Mouse (Mus musculus) liver, postnatal 0 days (tissue): ENCODE results near the gene Ugt1a7c. TPM values are rescaled to one million over a fixed set of nuclear protein-coding genes. Genes with fewer than 3 reads are reported as not detected.

Experiments used
- ATAC-seq: fragments of 200-750 bp; cut with Nextera tagmentation; 2 replicates; pipeline ENCODE4 v1.8.0; 2017; ENCODE audit warnings: mild to moderate bottlenecking, moderate library complexity
- DNase-seq: peaks from one replicate; pipeline ENCODE4 v3.0.0-alpha.2; 2016
- H3K27ac ChIP-seq: fragments of 300-500 bp; sonication (generic); 2 replicates; pipeline ENCODE4 v1.5.1; 2014; ENCODE audit warnings: antibody characterized with exemption, moderate library complexity, mild to moderate bottlenecking, low read depth
- H3K27me3 ChIP-seq: fragments of 300-500 bp; sonication (generic); 2 replicates; pipeline ENCODE4 v1.6.1; 2014; ENCODE audit warnings: low read length, control low read depth, mixed read lengths; ENCODE audit not compliant: insufficient read depth
- H3K36me3 ChIP-seq: fragments of 300-500 bp; sonication (generic); replicated peaks from 2 replicates; pipeline ENCODE4 v1.6.1; 2014; ENCODE audit warnings: mild to moderate bottlenecking, control low read depth, low read length, moderate library complexity, mixed read lengths; ENCODE audit not compliant: insufficient read depth
- H3K4me1 ChIP-seq: fragments of 300-500 bp; sonication (generic); 2 replicates; pipeline ENCODE4 v1.6.1; 2014; ENCODE audit warnings: antibody characterized with exemption, mild to moderate bottlenecking, control low read depth; ENCODE audit not compliant: insufficient read depth
- H3K4me2 ChIP-seq: fragments of 300-500 bp; sonication (generic); 2 replicates; pipeline ENCODE4 v1.6.1; 2014; ENCODE audit warnings: low read depth, mild to moderate bottlenecking, low read length, moderate library complexity, mixed read lengths
- H3K4me3 ChIP-seq: fragments of 300-500 bp; sonication (generic); 2 replicates; pipeline ENCODE4 v1.5.1; 2014; ENCODE audit warnings: low read depth, low read length
- H3K9ac ChIP-seq: fragments of 300-500 bp; sonication (generic); replicated peaks from 2 replicates; pipeline ENCODE4 v1.6.1; 2014; ENCODE audit warnings: mild to moderate bottlenecking, moderate library complexity
- H3K9me3 ChIP-seq: fragments of 300-500 bp; sonication (generic); 2 replicates; pipeline ENCODE4 v1.6.1; 2016; ENCODE audit warnings: mild to moderate bottlenecking, control low read depth, low read length, mixed read lengths
- CTCF ChIP-seq: sonication (generic); IDR thresholded peaks from 2 replicates; pipeline ENCODE4 v1.5.1; 2016; ENCODE audit warnings: antibody characterized with exemption, low read depth
- EP300 ChIP-seq: IDR thresholded peaks from 2 replicates; pipeline ENCODE4 v1.6.1; 2016; ENCODE audit warnings: antibody characterized with exemption, low read depth, mild to moderate bottlenecking
- WGBS: fragments of 180-500 bp; shearing (Covaris S2); extraction: QIAGEN DNeasy Blood & Tissue Kit; methylation state at CpG from one replicate; pipeline ENCODE4 v1.1.7; 2014; ENCODE audit not compliant: insufficient replicate concordance; 5-methylcytosine and 5-hydroxymethylcytosine counted together
- polyA plus RNA-seq: library from polyadenylated mRNA; unstranded; fragments of >200 nt; fragmentation: Nextera tagmentation; extraction: Ambion mirVana; gene quantifications from 2 replicates; pipeline ENCODE4 v1.2.1, GENCODE M21; 2015

The Ugt1a7c gene
- polyA plus RNA-seq, 1 experiment from 2014 or later: 2.3 TPM

DNA sequence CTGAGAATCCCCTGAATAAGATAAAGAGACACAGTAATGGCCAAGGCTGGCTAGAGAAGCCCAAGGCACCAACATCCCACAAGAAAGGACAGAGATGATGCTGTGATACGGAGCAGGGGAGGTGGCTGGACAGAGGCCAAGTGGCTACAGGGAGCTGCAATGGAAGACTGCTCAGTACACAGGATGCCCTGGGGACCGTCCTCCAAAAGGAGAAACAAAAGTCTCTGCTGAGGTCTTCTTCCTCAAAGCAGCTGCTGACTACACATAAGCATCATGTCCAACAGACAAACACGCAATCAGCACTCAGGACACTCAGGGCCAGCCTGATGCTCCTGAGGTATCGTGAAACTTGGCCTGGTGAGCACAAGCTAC lies 170.0 kb downstream of the Ugt1a7c start:
- Histone ChIP-seq H3K4me3 (no peak overlapping the region), H3K27me3 (no peaks in the 10 kb centered on the region), H3K4me2 (no peak overlapping the region), H3K36me3 (peaks cover 88% of the 10 kb centered on the region), H3K4me1 (peaks cover 39% of the 10 kb centered on the region), H3K9ac (no peak overlapping the region), H3K9me3 (no peaks in the 10 kb centered on the region), H3K27ac (no peak overlapping the region)
- no peak for ATAC-seq
- WGBS: 72% methylated on average over 4 of the region's 4 CpGs
- DNase-seq: no peak
- no peak for TF ChIP-seq CTCF
- no peak for TF ChIP-seq EP300

DNA sequence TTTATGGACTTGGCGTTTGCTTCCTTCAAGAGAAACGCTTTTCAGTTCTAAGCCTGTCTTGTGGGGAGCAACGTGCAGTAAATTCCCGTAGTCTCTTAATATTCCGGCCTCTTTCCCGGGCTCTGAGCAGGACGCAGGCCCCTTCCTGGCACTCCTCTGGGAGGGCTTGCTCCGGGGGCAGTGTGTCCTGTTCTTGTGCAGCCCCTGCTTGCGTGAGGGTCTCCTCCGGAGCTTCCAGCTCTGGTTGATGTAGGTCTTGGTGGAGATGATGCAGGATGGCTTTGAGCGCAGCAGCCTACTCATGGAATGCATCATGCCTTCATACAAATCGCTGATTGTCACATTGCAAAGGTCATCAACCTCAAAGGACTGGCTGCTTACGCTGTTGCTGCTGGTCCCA lies 171.3 kb downstream of the Ugt1a7c start:
- no peaks in the 10 kb centered on the region for H3K9me3 ChIP-seq
- WGBS: 87% methylated on average over 13 of the region's 13 CpGs
- peaks cover 29% of the 10 kb centered on the region for H3K4me1 ChIP-seq
- peaks cover 90% of the 10 kb centered on the region for H3K36me3 ChIP-seq
- H3K4me2 ChIP-seq: no peak overlapping the region
- H3K9ac ChIP-seq: no peak overlapping the region
- no peaks in the 10 kb centered on the region for H3K27me3 ChIP-seq
- DNase-seq: no peak
- TF ChIP-seq EP300 (no peak), CTCF (no peak)
- no peak overlapping the region for H3K27ac ChIP-seq
- no peak overlapping the region for H3K4me3 ChIP-seq
- ATAC-seq: no peak

DNA sequence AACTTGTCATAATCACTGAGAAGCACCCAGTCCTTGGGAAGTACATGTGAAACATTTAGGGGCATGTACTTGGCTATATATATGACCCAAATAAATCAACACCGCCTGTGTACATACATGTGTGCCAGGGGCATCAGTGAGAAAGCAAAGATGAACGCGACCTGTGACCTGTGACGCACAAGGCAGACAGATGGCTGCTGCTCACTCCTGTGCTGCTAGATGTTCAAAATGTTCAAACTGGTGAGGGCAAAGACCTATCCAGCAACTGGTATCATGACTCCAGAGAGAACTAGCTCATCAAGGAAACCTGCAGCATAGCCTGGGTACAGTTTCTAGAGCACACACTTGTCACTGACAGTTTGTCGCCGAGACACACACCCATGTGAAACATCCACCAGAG lies 172.6 kb downstream of the Ugt1a7c start:
- no peak overlapping the region for H3K4me2 ChIP-seq

DNA sequence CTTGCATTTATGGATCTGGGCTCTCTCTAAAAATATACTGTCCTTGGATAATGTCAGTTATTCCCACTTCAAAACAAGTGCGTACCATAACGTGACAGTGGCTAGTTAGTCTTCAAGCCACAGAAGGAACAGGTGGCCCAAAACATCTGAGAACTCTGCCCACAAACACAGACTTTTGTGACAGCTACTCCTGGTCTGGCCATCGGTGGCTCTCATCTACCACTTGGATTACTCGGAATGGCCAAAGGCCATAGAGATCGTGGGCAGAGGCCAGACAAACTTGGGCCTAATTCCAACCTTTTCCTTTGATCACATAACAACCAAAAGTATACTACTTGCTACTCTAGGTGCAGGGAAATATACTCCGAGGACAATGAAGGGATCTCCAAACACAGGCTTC lies 173.2 kb downstream of the Ugt1a7c start:
- Histone ChIP-seq H3K27ac (no peak overlapping the region), H3K4me3 (no peak overlapping the region), H3K9me3 (no peaks in the 10 kb centered on the region), H3K4me1 (peaks cover 11% of the 10 kb centered on the region), H3K27me3 (no peaks in the 10 kb centered on the region), H3K4me2 (no peak overlapping the region), H3K9ac (no peak overlapping the region), H3K36me3 (peaks cover 90% of the 10 kb centered on the region)
- DNase-seq (no peak), ATAC-seq (no peak)
- TF ChIP-seq EP300 (no peak), CTCF (no peak)
- 78% methylated on average over 6 of the region's 6 CpGs for WGBS

More for the DNA sequence above, 172.6 kb downstream of the Ugt1a7c start:
- H3K36me3 ChIP-seq: peaks cover 90% of the 10 kb centered on the region
- no peaks in the 10 kb centered on the region for H3K27me3 ChIP-seq
- H3K4me3 ChIP-seq: no peak overlapping the region
- DNase-seq: no peak
- no peak overlapping the region for H3K9ac ChIP-seq
- TF ChIP-seq EP300: no peak
- TF ChIP-seq CTCF: no peak
- no peak for ATAC-seq
- peaks cover 15% of the 10 kb centered on the region for H3K4me1 ChIP-seq
- WGBS: 88% methylated on average over 6 of the region's 6 CpGs
- no peak overlapping the region for H3K27ac ChIP-seq
- no peaks in the 10 kb centered on the region for H3K9me3 ChIP-seq

Other genes with a start within 250 kb of the Ugt1a7c start
- gene Dgkd, start 241.8 kb upstream of the Ugt1a7c start, polyA plus RNA-seq: 8.3 and 9.1 TPM in 2 replicates
- 7.3 and 9.2 TPM in 2 replicates for gene Usp40, start 86.5 kb upstream of the Ugt1a7c start, polyA plus RNA-seq
- gene Ugt1a10, start 39.7 kb upstream of the Ugt1a7c start, polyA plus RNA-seq: 0.21 and 0.45 TPM in 2 replicates
- gene Ugt1a9, start 24.3 kb upstream of the Ugt1a7c start, polyA plus RNA-seq: 0.54 and 0.56 TPM in 2 replicates
- not detected in 2 replicates for gene Ugt1a8, start 7.2 kb upstream of the Ugt1a7c start, polyA plus RNA-seq
- 28.8 and 29.4 TPM in 2 replicates for gene Ugt1a6b, start 8.2 kb downstream of the Ugt1a7c start, polyA plus RNA-seq
- 27.7 and 28.5 TPM in 2 replicates for gene Ugt1a6a, start 39.7 kb downstream of the Ugt1a7c start, polyA plus RNA-seq
- gene Ugt1a5, start 71.0 kb downstream of the Ugt1a7c start, polyA plus RNA-seq: 0.08 and 0.19 TPM in 2 replicates
- gene Ugt1a2, start 105.5 kb downstream of the Ugt1a7c start, polyA plus RNA-seq: not detected in 2 replicates
- 7.1 and 7.8 TPM in 2 replicates for gene Dnajb3, start 110.7 kb downstream of the Ugt1a7c start, polyA plus RNA-seq
- gene Ugt1a1, start 116.9 kb downstream of the Ugt1a7c start, polyA plus RNA-seq: 412 and 437 TPM in 2 replicates
- 0.61 and 0.66 TPM in 2 replicates for gene Mroh2a, start 131.9 kb downstream of the Ugt1a7c start, polyA plus RNA-seq
- 31.4 and 37.0 TPM in 2 replicates for gene Hjurp, start 182.6 kb downstream of the Ugt1a7c start, polyA plus RNA-seq
- not detected in 2 replicates for gene Trpm8, start 182.6 kb downstream of the Ugt1a7c start, polyA plus RNA-seq